Mouse (Mus musculus): ENCODE measurements around the gene Gclm. TPM values are rescaled to one million over a fixed set of nuclear protein-coding genes. Genes with fewer than 3 reads are reported as not detected.

Gene Gclm
- polyA plus RNA-seq, 1 experiment from 2014 or later, result 604 TPM

GRCm38 (mm10) chr3:122300983-122301919 is 55.9 kb downstream of the Gclm start:
- Histone ChIP-seq H3K4me2 (no peak overlapping the region), H3K27me3 (replicated peaks) (0 out of 2 replicates have a peak, but pooled peaks cover 7% of the 10 kb centered on the region), H3K9ac (no peak overlapping the region), H3K27ac (no peak overlapping the region), H3K4me1 (no peaks in the 10 kb centered on the region), H3K9me3 (replicated peaks) (no peaks in the 10 kb centered on the region), H3K4me3 (no peak overlapping the region), H3K36me3 (no peaks in the 10 kb centered on the region)
- 51% methylated on average over 9 of the region's 9 CpGs for WGBS (ENCODE audit: insufficient replicate concordance)
- ATAC-seq, result peak; percentile 49; the same call in 1 of the 2 replicates

DNA sequence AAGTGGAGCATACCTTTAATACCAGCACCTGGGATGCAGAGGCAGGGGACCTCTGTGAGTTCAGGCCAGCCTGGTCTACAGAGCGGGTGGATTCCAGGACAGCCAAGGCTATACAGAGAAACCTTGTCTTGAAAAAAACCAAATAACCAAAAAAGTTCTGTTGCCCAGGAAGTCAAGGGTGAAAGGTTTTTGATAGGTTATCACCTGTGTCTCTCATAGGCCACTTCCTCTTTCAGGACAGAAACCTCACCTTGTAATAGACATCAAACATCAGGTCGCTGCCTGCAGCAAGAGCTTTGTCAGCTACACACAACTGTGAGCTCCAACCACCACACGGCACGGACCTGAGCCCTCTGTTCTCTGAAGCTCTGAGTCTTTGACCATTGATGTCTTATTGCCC is 59.2 kb downstream of the Gclm start:
- Histone ChIP-seq H3K9ac (no peak overlapping the region), H3K4me2 (no peak overlapping the region), H3K27ac (no peak overlapping the region), H3K4me1 (no peaks in the 10 kb centered on the region), H3K36me3 (no peaks in the 10 kb centered on the region), H3K4me3 (no peak overlapping the region), H3K9me3 (replicated peaks) (no peaks in the 10 kb centered on the region), H3K27me3 (replicated peaks) (0 out of 2 replicates have a peak, but pooled peaks cover 7% of the 10 kb centered on the region)
- no peak for ATAC-seq
- WGBS (ENCODE audit: insufficient replicate concordance), result 56% methylated on average over 4 of the region's 4 CpGs

GRCm38 (mm10) chr3:122307894-122308671 is 62.7 kb downstream of the Gclm start:
- no peaks in the 10 kb centered on the region for H3K4me1 ChIP-seq
- no peaks in the 10 kb centered on the region for H3K36me3 ChIP-seq
- no peak overlapping the region for H3K27ac ChIP-seq
- 33% methylated on average over 4 of the region's 4 CpGs for WGBS (ENCODE audit: insufficient replicate concordance)
- no peak overlapping the region for H3K4me2 ChIP-seq
- H3K4me3 ChIP-seq, result no peak overlapping the region
- H3K27me3 ChIP-seq (replicated peaks), result peaks cover 10% of the 10 kb centered on the region; the same call in 1 of the 2 replicates
- no peak overlapping the region for H3K9ac ChIP-seq
- ATAC-seq, result no peak
- H3K9me3 ChIP-seq (replicated peaks), result no peaks in the 10 kb centered on the region

DNA sequence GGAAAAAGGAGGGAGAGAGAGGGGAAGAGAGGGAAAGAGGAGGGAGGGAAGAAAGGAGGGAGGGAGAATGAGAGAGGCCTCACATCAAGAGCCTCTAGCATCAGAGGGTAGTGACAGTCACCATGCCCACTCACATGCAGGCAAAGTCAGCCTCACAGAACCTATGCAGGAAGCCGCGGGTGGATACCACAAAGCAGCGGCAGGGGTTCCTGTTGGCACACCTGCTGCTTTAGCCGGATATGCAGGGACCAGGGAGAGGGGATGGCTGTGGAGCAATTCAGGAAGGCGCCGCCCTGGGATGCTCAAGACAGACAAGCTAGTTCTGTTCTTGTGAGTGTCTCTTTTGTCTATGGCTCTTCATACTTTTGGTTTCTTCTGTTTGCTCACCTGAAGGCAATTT is 63.6 kb downstream of the Gclm start:
- peaks cover 10% of the 10 kb centered on the region; the same call in 1 of the 2 replicates for H3K27me3 ChIP-seq (replicated peaks)
- no peak for ATAC-seq
- H3K27ac ChIP-seq, result no peak overlapping the region
- no peak overlapping the region for H3K4me2 ChIP-seq
- no peak overlapping the region for H3K9ac ChIP-seq
- H3K9me3 ChIP-seq (replicated peaks), result no peaks in the 10 kb centered on the region
- H3K36me3 ChIP-seq, result no peaks in the 10 kb centered on the region
- no peak overlapping the region for H3K4me3 ChIP-seq
- 17% methylated on average over 6 of the region's 6 CpGs for WGBS (ENCODE audit: insufficient replicate concordance)
- peaks cover 4% of the 10 kb centered on the region; the same call in 1 of the 2 replicates for H3K4me1 ChIP-seq

- H3K4me3 ChIP-seq, result no peak overlapping the region
- 18% methylated on average over 2 of the region's 2 CpGs for WGBS (ENCODE audit: insufficient replicate concordance)
- H3K4me1 ChIP-seq, result peaks cover 8% of the 10 kb centered on the region
- H3K27me3 ChIP-seq (replicated peaks), result peaks cover 10% of the 10 kb centered on the region; the same call in 1 of the 2 replicates
- no peaks in the 10 kb centered on the region for H3K36me3 ChIP-seq
- no peaks in the 10 kb centered on the region for H3K9me3 ChIP-seq (replicated peaks)
- no peak overlapping the region for H3K4me2 ChIP-seq
- no peak overlapping the region for H3K27ac ChIP-seq
- no peak for ATAC-seq
- no peak overlapping the region for H3K9ac ChIP-seq
These were observed 66.7 kb downstream of the Gclm start for GRCm38 (mm10) chr3:122312078-122312477.

DNA sequence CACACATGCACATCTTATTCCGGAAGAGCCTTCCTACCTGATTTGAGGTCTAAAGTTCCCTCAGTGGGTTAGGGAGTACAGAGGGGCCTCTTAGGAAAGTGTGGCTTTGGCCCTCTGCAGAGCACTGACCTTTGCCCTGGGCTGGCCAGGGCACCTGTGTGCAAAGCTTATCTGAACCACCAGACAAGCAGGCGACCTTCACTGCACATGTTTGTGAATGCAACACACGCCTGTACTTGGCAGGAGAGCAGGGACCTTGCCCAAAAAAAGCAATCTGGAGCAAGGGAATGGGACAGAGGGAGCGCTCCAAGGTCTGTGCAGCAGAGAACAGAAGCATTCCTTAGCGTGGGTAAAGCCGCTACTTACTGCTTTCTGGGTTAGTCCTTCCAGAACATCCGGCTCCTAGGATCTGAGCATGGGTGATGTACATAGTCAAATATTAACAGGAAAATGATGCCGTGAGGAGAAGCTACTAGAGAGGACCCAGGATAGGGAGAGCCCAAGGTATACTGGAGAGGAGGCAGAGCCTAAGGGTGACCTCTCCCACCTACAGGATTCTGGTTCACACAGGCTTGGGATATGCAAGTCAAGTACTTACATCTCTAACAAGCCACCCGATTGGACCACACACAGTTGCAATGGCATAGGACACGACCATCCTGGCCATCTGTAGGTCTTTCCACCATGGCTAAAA is 67.7 kb downstream of the Gclm start:
- H3K9ac ChIP-seq, result no peak overlapping the region
- peak overlapping the region; percentile 54; the same call in 1 of the 2 replicates for H3K27ac ChIP-seq
- no peaks in the 10 kb centered on the region for H3K9me3 ChIP-seq (replicated peaks)
- peaks cover 8% of the 10 kb centered on the region for H3K4me1 ChIP-seq
- 60% methylated on average over 10 of the region's 10 CpGs for WGBS (ENCODE audit: insufficient replicate concordance)
- ATAC-seq, result peak; percentile 61
- no peaks in the 10 kb centered on the region for H3K36me3 ChIP-seq
- H3K27me3 ChIP-seq (replicated peaks), result peaks cover 10% of the 10 kb centered on the region; the same call in 1 of the 2 replicates
- no peak overlapping the region for H3K4me3 ChIP-seq
- H3K4me2 ChIP-seq, result no peak overlapping the region

GRCm38 (mm10) chr3:122313936-122314335 is 68.6 kb downstream of the Gclm start:
- no peaks in the 10 kb centered on the region for H3K36me3 ChIP-seq
- ATAC-seq, result no peak
- H3K4me3 ChIP-seq, result no peak overlapping the region
- H3K9me3 ChIP-seq (replicated peaks), result no peaks in the 10 kb centered on the region
- no peak overlapping the region for H3K4me2 ChIP-seq
- H3K9ac ChIP-seq, result no peak overlapping the region
- H3K27me3 ChIP-seq (replicated peaks), result peaks cover 5% of the 10 kb centered on the region; the same call in 1 of the 2 replicates
- peak overlapping the region; percentile 43 for H3K27ac ChIP-seq
- peaks cover 8% of the 10 kb centered on the region for H3K4me1 ChIP-seq
- WGBS (ENCODE audit: insufficient replicate concordance), result 16% methylated on average over 7 of the region's 7 CpGs

DNA sequence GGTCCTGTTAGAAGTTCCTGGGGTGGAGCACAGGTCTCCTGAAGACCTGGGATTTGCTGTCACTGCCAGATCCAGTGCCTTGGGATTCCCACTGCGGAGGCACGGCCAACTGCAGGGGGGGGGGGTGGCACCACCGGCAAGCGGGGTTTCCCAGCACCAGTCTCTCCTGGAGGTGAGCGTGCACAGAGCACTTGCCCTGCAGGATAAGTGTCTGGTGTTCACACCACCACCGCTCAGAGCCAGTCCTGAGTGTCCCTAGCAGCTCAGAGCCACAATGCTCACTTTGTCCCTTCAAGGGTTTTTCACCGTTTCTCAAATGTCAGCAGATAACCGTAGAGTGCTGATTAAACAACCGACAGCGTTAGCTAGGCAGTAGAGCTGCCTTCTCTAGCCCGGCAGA is 71.3 kb downstream of the Gclm start:
- no peak for ATAC-seq
- no peak overlapping the region for H3K4me3 ChIP-seq
- peaks cover 1% of the 10 kb centered on the region; the same call in 1 of the 2 replicates for H3K27me3 ChIP-seq (replicated peaks)
- peaks cover 8% of the 10 kb centered on the region for H3K4me1 ChIP-seq
- H3K4me2 ChIP-seq, result peak overlapping the region; percentile 32
- no peaks in the 10 kb centered on the region for H3K36me3 ChIP-seq
- H3K27ac ChIP-seq, result no peak overlapping the region
- no peaks in the 10 kb centered on the region for H3K9me3 ChIP-seq (replicated peaks)
- 29% methylated on average over 11 of the region's 11 CpGs for WGBS (ENCODE audit: insufficient replicate concordance)
- H3K9ac ChIP-seq, result no peak overlapping the region

DNA sequence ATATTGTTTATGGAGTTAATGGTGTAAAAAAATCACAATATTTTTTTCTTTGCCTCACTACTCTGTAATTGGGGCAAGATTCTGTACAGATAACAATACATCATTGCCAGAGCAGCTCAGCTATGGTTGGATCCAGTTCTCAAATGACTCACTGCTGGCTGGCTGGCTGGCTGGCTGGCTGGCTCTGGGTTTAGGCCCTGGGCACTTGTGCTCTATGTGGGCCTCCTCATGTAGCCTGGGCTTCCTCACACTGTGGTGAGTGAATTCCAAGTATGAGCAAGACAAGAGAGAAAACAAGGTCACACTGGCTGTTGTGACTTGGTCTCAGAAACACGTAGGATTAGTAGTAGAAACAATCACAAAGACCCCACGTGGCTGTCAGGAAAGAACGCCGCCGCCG is 72.0 kb downstream of the Gclm start:
- no peak overlapping the region for H3K9ac ChIP-seq
- H3K9me3 ChIP-seq (replicated peaks), result no peaks in the 10 kb centered on the region
- H3K27ac ChIP-seq, result no peak overlapping the region
- H3K4me1 ChIP-seq, result peaks cover 8% of the 10 kb centered on the region
- no peaks in the 10 kb centered on the region for H3K36me3 ChIP-seq
- H3K4me3 ChIP-seq, result no peak overlapping the region
- WGBS (ENCODE audit: insufficient replicate concordance), result 78% methylated on average over 6 of the region's 6 CpGs
- no peak overlapping the region for H3K4me2 ChIP-seq
- ATAC-seq, result no peak
- H3K27me3 ChIP-seq (replicated peaks), result peaks cover 6% of the 10 kb centered on the region; the same call in 1 of the 2 replicates
